Mouse (Mus musculus) forebrain, embryonic 14.5 days (tissue): ENCODE data around the gene Adgre5. TPM values are rescaled to one million over a fixed set of nuclear protein-coding genes. Genes with fewer than 3 reads are reported as not detected.

Experiments
- ATAC-seq: fragments of 200-750 bp; cut with Nextera tagmentation; 2 replicates; pipeline ENCODE4 v1.8.0; 2017; ENCODE audit warnings: mild to moderate bottlenecking, moderate library complexity
- DNase-seq: peaks from one replicate; pipeline ENCODE4 v3.0.0-alpha.2; 2015; ENCODE audit warnings: low spot score
- H3K27ac ChIP-seq: fragments of 300-500 bp; sonication (generic); 2 replicates; pipeline ENCODE4 v1.5.1; 2014; ENCODE audit warnings: low read depth, mild to moderate bottlenecking, control low read depth, low read length, moderate library complexity
- H3K27me3 ChIP-seq: fragments of 300-500 bp; sonication (generic); replicated peaks from 2 replicates; pipeline ENCODE4 v1.6.1; 2014; ENCODE audit warnings: low read length, control low read depth, mixed read lengths; ENCODE audit not compliant: control insufficient read depth, insufficient read depth
- H3K36me3 ChIP-seq: fragments of 300-500 bp; sonication (generic); 2 replicates; pipeline ENCODE4 v1.6.1; 2014; ENCODE audit warnings: low read length, control low read depth; ENCODE audit not compliant: control insufficient read depth, insufficient read depth
- H3K4me1 ChIP-seq: fragments of 300-500 bp; sonication (generic); 2 replicates; pipeline ENCODE4 v1.6.1; 2014; ENCODE audit warnings: antibody characterized with exemption, low read length, control low read depth; ENCODE audit not compliant: control insufficient read depth, insufficient read depth
- H3K4me2 ChIP-seq: fragments of 300-500 bp; sonication (generic); 2 replicates; pipeline ENCODE4 v1.6.1; 2014; ENCODE audit warnings: mild to moderate bottlenecking, control low read depth, low read length
- H3K4me3 ChIP-seq: fragments of 300-500 bp; sonication (generic); 2 replicates; pipeline ENCODE4 v1.5.1; 2014; ENCODE audit warnings: low read depth, low read length, control low read depth
- H3K9ac ChIP-seq: fragments of 300-500 bp; sonication (generic); 2 replicates; pipeline ENCODE4 v1.6.1; 2014; ENCODE audit warnings: mild to moderate bottlenecking, low read length, control low read depth, moderate library complexity
- H3K9me3 ChIP-seq: fragments of 300-500 bp; sonication (generic); replicated peaks from 2 replicates; pipeline ENCODE4 v1.6.1; 2016; ENCODE audit warnings: low read length, control low read depth, mixed read lengths; ENCODE audit not compliant: control insufficient read depth
- WGBS: fragments of 180-500 bp; shearing (Covaris S2); extraction: QIAGEN DNeasy Blood & Tissue Kit; methylation state at CpG from one replicate; pipeline ENCODE4 v1.1.7; 2014; 5-methylcytosine and 5-hydroxymethylcytosine counted together
- polyA plus RNA-seq: library from polyadenylated mRNA; unstranded; fragments of >200 nt; fragmentation: Nextera tagmentation; extraction: Ambion mirVana; gene quantifications from 2 replicates; pipeline ENCODE4 v1.2.1, GENCODE M21; 2014

The Adgre5 gene
- polyA plus RNA-seq, 1 experiment from 2014 or later = 9.3 TPM

DNA sequence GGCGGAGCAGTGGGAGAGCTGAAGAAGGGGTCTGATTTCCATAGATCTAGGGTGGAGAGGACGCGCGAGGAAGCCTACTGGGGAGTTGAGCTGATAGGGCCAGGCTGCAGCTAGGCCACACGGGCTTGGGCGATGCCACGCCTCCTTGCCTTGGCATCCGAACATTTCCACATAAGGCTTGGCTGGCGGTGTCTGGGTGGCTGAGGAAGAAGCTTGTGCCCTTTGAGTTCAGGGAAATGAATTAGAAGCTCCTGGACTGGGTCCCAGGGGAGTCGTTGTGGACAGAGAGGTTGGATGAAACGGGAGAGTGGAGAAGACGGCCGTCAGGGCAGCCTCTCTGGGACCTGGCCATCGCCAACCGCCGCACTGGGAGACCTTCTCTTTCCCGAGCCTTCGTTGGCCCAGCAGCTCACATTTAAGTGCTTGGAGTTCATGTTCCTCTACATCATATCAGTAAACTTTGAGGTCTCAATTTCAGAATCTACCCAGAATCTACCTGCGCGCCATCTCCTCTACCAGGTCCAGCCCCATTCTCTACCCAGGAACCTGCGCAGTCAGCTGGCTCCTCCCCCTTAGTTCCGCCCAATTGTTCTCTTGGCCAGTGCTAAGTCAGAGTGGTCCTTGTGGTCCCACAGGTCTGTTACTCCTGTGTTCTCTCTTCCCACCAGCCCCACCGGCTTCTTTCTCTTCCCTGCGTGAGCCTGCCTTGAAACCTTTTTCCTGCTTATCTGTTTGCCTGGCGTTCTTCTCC, 31.8 kb upstream of the Adgre5 start:
- no peaks in the 10 kb centered on the region for H3K27me3 ChIP-seq
- no peak overlapping the region for H3K27ac ChIP-seq
- H3K36me3 ChIP-seq = no peaks in the 10 kb centered on the region
- DNase-seq = peak; percentile 56
- peak overlapping the region; percentile 67 for H3K4me2 ChIP-seq
- peak overlapping the region; percentile 41; the same call in 1 of the 2 replicates for H3K9ac ChIP-seq
- WGBS = 6% methylated on average over 25 of the region's 25 CpGs
- H3K4me1 ChIP-seq = peaks cover 2% of the 10 kb centered on the region; the same call in 1 of the 2 replicates
- peak overlapping the region; percentile 32 for H3K4me3 ChIP-seq
- peak; percentile 66 for ATAC-seq
- no peaks in the 10 kb centered on the region for H3K9me3 ChIP-seq

DNA sequence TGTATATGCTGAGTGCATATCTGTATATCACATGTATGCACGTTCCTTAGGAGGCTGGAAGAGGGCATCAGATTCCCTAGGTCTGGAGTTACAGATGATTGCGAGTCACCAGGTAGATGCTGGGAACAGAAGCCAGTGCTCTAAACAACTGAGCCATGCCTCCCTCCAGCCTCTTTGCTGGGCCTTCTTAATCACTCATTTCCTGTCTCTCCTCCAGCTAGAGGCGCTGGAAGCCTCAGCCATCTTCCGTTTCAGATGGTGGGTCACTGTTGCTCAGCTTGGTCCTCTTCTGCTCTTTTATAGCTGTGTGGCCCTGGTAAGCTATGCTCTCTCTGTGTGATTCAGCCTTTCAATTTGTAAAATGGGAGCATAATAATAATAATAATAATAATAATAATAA, 30.7 kb upstream of the Adgre5 start:
- Histone ChIP-seq H3K9ac (no peak overlapping the region), H3K4me1 (peaks cover 2% of the 10 kb centered on the region; the same call in 1 of the 2 replicates), H3K27me3 (no peaks in the 10 kb centered on the region), H3K27ac (no peak overlapping the region), H3K4me3 (no peak overlapping the region), H3K9me3 (no peaks in the 10 kb centered on the region), H3K36me3 (no peaks in the 10 kb centered on the region), H3K4me2 (no peak overlapping the region)
- no peak for ATAC-seq
- DNase-seq = no peak
- 79% methylated on average over 4 of the region's 4 CpGs for WGBS

- no peaks in the 10 kb centered on the region for H3K9me3 ChIP-seq
- no peaks in the 10 kb centered on the region for H3K36me3 ChIP-seq
- H3K27ac ChIP-seq = no peak overlapping the region
- peaks cover 2% of the 10 kb centered on the region; the same call in 1 of the 2 replicates for H3K4me1 ChIP-seq
- no peak overlapping the region for H3K4me2 ChIP-seq
- no peaks in the 10 kb centered on the region for H3K27me3 ChIP-seq
- 85% methylated on average over 2 of the region's 2 CpGs for WGBS
- ATAC-seq = no peak
- DNase-seq = no peak
- H3K9ac ChIP-seq = no peak overlapping the region
- no peak overlapping the region for H3K4me3 ChIP-seq
These were observed 29.5 kb upstream of the Adgre5 start for GRCm38 (mm10) chr8:83770669-83771068.

DNA sequence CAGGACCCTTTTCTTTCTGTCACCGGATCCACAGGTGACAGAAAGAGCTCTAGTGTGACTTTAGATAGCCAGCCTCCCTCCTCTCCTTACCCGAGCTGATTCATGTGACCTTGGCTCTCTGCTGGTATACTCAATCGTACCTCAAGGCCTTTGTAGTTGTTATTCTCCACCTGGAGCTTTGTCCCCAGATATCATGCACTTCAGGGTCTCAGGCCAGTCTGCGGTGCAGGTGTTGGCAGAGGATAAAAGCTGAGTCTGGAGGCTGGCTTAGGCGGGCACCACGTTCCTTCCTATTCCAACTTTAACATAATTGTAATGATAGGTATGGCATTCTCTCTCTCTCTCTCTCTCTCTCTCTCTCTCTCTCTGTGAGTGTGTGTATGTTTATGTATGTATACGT, 28.6 kb upstream of the Adgre5 start:
- no peak overlapping the region for H3K4me2 ChIP-seq
- H3K9me3 ChIP-seq = no peaks in the 10 kb centered on the region
- WGBS = 72% methylated on average over 7 of the region's 7 CpGs
- ATAC-seq = no peak
- peaks cover 2% of the 10 kb centered on the region; the same call in 1 of the 2 replicates for H3K4me1 ChIP-seq
- H3K4me3 ChIP-seq = no peak overlapping the region
- no peaks in the 10 kb centered on the region for H3K27me3 ChIP-seq
- no peak overlapping the region for H3K27ac ChIP-seq
- H3K9ac ChIP-seq = no peak overlapping the region
- no peak for DNase-seq
- H3K36me3 ChIP-seq = no peaks in the 10 kb centered on the region

GRCm38 (mm10) chr8:83768526-83768925, 27.4 kb upstream of the Adgre5 start:
- Histone ChIP-seq H3K4me1 (peaks cover 2% of the 10 kb centered on the region; the same call in 1 of the 2 replicates), H3K4me3 (no peak overlapping the region), H3K27me3 (no peaks in the 10 kb centered on the region)

GRCm38 (mm10) chr8:83767442-83767841, 26.3 kb upstream of the Adgre5 start:
- ATAC-seq (no peak), DNase-seq (no peak)
- H3K9ac ChIP-seq = no peak overlapping the region
- no peaks in the 10 kb centered on the region for H3K27me3 ChIP-seq
- no peak overlapping the region for H3K4me3 ChIP-seq
- 80% methylated on average over 4 of the region's 4 CpGs for WGBS
- no peaks in the 10 kb centered on the region for H3K9me3 ChIP-seq
- H3K4me1 ChIP-seq = peaks cover under 1% of the 10 kb centered on the region; the same call in 1 of the 2 replicates
- H3K27ac ChIP-seq = no peak overlapping the region
- no peak overlapping the region for H3K4me2 ChIP-seq
- no peaks in the 10 kb centered on the region for H3K36me3 ChIP-seq

More at GRCm38 (mm10) chr8:83768526-83768925, 27.4 kb upstream of the Adgre5 start:
- ATAC-seq = no peak
- no peak for DNase-seq
- Histone ChIP-seq H3K9me3 (no peaks in the 10 kb centered on the region), H3K27ac (no peak overlapping the region), H3K9ac (no peak overlapping the region), H3K36me3 (no peaks in the 10 kb centered on the region), H3K4me2 (no peak overlapping the region)
- WGBS = 62% methylated on average over 5 of the region's 5 CpGs

DNA sequence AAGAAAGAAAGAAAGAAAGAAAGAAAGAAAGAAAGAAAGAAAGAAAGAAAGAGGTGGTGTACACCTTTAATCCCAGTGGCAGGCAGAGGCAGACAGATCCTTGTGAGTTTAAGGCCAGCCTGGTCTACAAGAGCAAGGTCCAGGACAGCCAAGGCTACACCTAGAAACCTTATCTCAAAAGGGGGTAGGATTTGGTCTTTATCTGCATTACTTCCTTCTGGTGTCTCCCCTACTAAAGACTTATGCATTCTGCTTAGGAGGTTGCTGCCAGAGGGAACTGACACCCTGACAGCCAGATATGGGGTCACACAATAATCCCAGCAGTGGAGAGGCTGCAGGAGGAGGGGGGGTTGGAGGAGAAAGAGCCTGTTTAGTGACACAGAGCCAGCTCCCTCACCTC, 24.5 kb upstream of the Adgre5 start:
- ATAC-seq = no peak
- no peaks in the 10 kb centered on the region for H3K27me3 ChIP-seq
- H3K4me3 ChIP-seq = no peak overlapping the region
- H3K4me2 ChIP-seq = no peak overlapping the region
- H3K4me1 ChIP-seq = no peaks in the 10 kb centered on the region
- H3K9ac ChIP-seq = no peak overlapping the region
- no peak for DNase-seq
- no peaks in the 10 kb centered on the region for H3K36me3 ChIP-seq
- H3K9me3 ChIP-seq = no peaks in the 10 kb centered on the region
- H3K27ac ChIP-seq = no peak overlapping the region

- Histone ChIP-seq H3K27ac (no peak overlapping the region), H3K9ac (no peak overlapping the region), H3K4me3 (no peak overlapping the region), H3K4me1 (no peaks in the 10 kb centered on the region), H3K36me3 (no peaks in the 10 kb centered on the region), H3K27me3 (no peaks in the 10 kb centered on the region), H3K9me3 (no peaks in the 10 kb centered on the region), H3K4me2 (no peak overlapping the region)
- WGBS = 94% methylated on average over 2 of the region's 2 CpGs
- DNase-seq = no peak
- ATAC-seq = no peak
These were observed 23.6 kb upstream of the Adgre5 start for GRCm38 (mm10) chr8:83764717-83765116.

- 93% methylated on average over 8 of the region's 8 CpGs for WGBS
- no peak for ATAC-seq
- no peaks in the 10 kb centered on the region for H3K36me3 ChIP-seq
These were observed 23.0 kb upstream of the Adgre5 start for GRCm38 (mm10) chr8:83764116-83764515.

More at GRCm38 (mm10) chr8:83764116-83764515, 23.0 kb upstream of the Adgre5 start:
- no peak for DNase-seq
- Histone ChIP-seq H3K9ac (no peak overlapping the region), H3K27ac (no peak overlapping the region), H3K4me1 (no peaks in the 10 kb centered on the region), H3K4me2 (no peak overlapping the region), H3K27me3 (no peaks in the 10 kb centered on the region), H3K9me3 (no peaks in the 10 kb centered on the region), H3K4me3 (no peak overlapping the region)
